Mouse (Mus musculus): Measurements from ENCODE around the gene Rad51b. TPM values are rescaled to one million over a fixed set of nuclear protein-coding genes. Genes with fewer than 3 reads are reported as not detected.
A peak's percentile ranks its signal among the peaks of the same experiment; 100 is the strongest.

Gene Rad51b
- total RNA-seq, 4 experiments from 2014 or later: 0.71 to 0.95 (median 0.78) TPM

- no peak for DNase-seq (ENCODE audit: low spot score)
These were observed 465.0 kb downstream of the Rad51b start for GRCm38 (mm10) chr12:79762087-79762486.

- DNase-seq (ENCODE audit: low spot score): no peak
These were observed 465.6 kb downstream of the Rad51b start for GRCm38 (mm10) chr12:79762570-79763275.

- no peak for DNase-seq (ENCODE audit: low spot score)
These were observed 469.0 kb downstream of the Rad51b start for GRCm38 (mm10) chr12:79766116-79766515.

- no peak for DNase-seq (ENCODE audit: low spot score)
These were observed 471.8 kb downstream of the Rad51b start for GRCm38 (mm10) chr12:79768741-79769322.

DNA sequence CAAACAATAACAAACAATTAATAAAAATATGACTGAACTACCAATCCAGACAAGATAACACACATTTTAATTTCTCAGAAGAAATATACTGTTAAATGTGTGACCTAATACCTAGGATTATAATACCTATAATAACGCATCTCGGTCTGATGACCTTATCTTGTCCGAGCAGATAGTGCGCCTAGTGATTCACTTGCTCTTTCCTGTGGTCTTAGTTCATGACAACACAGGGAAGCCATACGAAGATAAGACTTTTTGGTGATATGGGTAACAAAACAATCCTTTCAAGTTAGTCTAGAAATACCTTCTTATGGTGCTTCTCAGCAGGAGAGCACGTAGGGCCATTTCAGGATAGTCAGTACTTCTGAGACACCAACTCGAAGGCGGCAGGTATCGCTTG is 472.7 kb downstream of the Rad51b start:
- DNase-seq (ENCODE audit: low spot score): no peak

DNA sequence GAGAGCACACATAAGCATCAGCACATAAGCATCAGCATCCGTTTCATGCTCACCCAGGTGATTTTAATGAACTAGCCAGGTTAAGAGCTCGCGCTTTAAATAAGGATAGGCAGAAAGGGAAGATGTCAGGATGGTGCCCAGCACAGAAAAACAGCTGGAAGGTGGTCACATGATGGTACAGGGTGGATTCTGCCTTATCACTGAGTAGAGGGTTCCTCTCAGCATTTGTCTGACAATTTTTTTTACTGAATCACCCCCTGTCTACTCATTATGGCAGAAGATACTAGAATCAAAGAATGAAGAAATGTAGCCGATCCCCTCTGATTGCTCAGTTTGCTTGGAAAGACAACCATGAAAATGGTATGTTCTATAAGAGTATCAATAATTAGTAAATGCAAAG is 474.1 kb downstream of the Rad51b start:
- no peak for DNase-seq (ENCODE audit: low spot score)

GRCm38 (mm10) chr12:79771741-79772140 is 474.7 kb downstream of the Rad51b start:
- DNase-seq (ENCODE audit: low spot score): no peak

DNA sequence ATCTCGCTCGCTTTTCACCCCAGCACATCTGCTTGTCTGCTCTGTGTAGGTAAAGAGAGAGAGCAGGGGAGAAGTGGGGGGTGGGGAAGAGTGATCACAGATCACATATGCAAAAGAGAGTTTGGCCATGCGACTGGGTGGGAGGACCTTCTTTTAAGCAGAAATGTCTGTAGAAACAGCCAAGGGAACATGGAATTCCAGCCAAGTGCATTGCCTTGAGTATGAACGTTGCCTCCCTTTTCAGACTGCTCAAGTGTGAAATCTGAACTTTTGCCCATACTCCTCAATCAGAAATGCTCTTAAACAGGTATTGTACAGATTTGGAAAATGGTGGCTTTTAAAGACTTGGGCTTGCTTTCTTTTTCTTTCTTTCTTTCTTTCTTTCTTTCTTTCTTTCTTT is 476.2 kb downstream of the Rad51b start:
- DNase-seq (ENCODE audit: low spot score): no peak

DNA sequence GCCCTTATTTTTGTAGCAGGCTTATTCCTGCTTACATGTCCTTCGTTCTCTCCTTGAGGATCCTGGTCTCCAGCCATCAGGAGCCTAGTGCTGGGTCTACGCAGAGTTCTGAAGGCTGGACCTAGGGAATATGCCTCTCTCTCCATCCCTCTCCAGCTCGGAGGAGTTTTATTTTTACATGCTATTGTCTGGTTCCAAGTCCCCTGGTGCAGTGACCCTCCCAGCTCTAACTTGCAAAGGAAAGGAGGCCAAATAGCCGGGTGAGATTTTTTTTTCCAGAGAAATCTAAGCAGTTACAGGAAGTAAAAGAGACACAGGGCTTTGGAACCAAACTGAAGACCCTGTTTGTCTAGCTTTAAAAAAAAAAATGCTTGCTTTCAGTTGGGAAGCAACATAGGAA is 477.5 kb downstream of the Rad51b start:
- no peak for DNase-seq (ENCODE audit: low spot score)

- no peak for DNase-seq (ENCODE audit: low spot score)
These were observed 479.7 kb downstream of the Rad51b start for GRCm38 (mm10) chr12:79776828-79777227.

- DNase-seq (ENCODE audit: low spot score): no peak
These were observed 483.7 kb downstream of the Rad51b start for GRCm38 (mm10) chr12:79780745-79781144.

DNA sequence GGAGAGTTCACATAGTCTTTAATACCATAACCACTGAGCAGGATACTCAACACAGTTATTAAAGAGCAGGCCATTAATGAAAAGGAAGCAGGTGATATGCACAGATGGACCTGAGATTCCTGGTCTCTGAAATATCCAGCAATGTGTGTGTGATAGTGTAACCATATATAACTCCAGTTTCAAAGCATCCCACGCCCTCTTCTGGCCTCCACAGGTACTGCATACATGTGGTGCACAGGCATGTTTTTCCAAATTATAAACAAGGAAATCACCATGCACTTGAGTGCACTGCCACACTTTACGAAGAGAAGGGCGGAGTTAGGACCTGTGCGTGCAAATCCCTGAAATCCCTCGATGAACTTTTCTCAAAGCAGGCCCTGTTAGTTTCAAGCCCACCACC is 484.7 kb downstream of the Rad51b start:
- DNase-seq (ENCODE audit: low spot score): no peak

DNA sequence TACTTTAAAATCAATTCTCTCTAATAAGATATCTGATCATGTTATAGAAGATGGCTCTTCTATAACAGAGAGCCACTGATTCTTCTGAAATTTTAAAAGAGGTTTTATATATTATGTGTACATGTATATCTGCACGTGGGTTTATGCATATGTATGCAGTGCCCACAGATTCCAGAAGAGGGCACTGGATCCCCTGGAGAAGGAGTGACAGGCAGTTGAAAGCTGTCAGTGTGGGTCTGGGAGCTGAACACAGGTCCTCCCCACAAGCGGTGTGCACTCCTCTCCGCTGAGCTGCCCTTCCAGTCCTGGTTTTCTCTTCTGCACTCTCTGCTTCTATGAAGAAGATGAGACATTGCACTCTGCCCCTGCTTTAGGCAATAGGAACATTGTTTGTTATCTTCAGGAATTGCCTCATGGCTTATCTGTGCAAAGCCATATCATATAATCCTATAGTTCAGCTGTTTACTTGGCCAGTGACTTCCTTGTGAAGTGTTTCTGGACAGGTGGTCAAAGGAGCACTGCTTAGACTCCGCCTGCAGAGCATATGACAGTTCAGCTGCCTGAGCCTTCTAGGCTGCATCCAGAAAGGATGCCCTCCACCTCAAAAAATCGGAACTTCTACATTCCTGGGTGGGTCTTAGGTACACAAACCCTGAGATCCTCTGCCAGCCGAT is 485.5 kb downstream of the Rad51b start:
- DNase-seq (ENCODE audit: low spot score): no peak

- no peak for DNase-seq (ENCODE audit: low spot score)
These were observed 487.1 kb downstream of the Rad51b start for GRCm38 (mm10) chr12:79784159-79784558.

- DNase-seq (ENCODE audit: low spot score): no peak
These were observed 488.6 kb downstream of the Rad51b start for GRCm38 (mm10) chr12:79785691-79786090.

DNA sequence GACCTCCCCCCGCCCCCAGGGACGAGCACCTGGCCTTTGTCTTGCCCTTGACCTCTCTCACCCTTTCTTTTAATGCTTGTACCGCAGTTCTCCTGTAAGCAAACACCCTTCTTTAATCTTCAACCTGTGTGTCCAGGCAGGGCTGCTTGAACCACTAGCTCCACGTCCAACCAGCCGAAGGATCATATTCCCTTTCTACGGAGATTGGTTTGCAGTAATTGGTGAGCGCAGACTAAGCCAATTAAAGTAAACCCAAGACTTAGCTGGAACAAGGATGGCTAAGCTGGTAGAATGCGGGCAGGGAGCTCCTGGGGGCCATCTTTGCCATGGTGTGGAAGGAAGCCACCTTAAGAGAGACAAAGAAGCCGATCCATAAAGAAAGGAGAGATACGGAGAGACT is 490.5 kb downstream of the Rad51b start:
- no peak for DNase-seq (ENCODE audit: low spot score)

DNA sequence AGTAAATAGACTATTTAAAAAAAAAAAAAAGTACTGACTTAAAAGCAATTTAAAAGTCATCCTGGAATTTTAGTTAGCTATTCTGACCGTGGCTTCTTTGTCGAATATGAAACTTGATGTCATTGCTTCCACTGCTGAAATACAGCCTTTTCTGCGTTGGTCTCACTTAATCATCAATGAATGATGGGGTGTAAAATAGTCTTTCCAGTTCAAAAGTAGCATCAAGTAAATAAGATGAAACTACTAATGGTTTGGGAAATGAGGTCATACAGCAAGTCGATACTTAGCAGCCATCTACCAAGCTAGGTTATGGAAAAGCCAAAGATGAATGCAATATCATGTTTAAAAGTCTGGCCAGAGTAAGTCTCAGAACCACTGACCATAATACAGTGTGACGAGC is 491.3 kb downstream of the Rad51b start:
- DNase-seq (ENCODE audit: low spot score): no peak

- DNase-seq (ENCODE audit: low spot score): no peak
These were observed 492.4 kb downstream of the Rad51b start for GRCm38 (mm10) chr12:79789481-79789880.

GRCm38 (mm10) chr12:79793382-79793781 is 496.3 kb downstream of the Rad51b start:
- peak; percentile 92 for DNase-seq (ENCODE audit: low spot score)

DNA sequence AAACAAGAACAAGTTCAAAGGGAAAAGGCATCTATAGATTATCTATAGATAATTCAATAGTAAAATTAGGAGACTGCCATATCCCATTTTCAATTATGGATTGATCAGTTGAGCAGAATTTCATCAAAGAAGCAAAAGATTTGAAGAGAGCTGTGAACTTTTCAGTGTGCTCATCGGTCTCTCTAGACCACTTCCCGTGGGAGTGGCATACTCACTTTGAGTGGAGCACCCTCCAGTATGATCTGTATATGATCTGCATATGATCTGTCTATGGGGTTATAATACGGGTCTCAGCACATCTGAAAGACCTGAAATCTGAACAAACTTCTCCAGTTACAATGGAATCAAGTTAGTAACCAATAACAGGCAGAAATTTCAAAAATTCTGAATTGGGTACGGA is 497.7 kb downstream of the Rad51b start:
- DNase-seq (ENCODE audit: low spot score): no peak

DNA sequence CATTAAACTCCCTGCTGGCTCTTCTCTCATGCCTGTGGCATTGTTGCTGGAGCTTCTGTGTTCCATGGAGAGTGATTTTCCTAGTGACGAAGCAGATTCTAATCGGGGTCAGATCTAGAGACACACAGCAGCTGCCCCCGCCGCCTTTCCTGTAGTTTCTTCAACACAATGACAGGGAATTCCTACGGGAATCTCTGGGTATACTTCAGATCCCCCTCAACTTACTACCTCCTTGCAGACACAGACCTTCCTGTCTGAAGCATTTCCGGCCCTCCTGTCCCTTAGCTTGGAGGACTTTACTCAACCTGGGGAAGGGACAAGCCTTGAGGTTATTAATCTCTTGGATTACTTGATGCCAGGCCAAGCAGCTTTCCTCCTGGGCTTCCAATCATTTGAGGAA is 499.2 kb downstream of the Rad51b start:
- peak; percentile 78 for DNase-seq (ENCODE audit: low spot score)

- DNase-seq (ENCODE audit: low spot score): no peak
These were observed 500.0 kb downstream of the Rad51b start for GRCm38 (mm10) chr12:79796823-79797821.

Data from heart, adult 8-10 months (tissue).